Mouse (Mus musculus) left cerebral cortex, adult 11 months (tissue): ENCODE measurements around the gene Hist1h4a.
"Not testable (repeated sequence)": the region's sequence is repeated elsewhere in the genome, so short reads cannot be mapped to it uniquely, and the experiment has no call there.

Experiments
- DNase-seq: peaks from one replicate; pipeline ENCODE4 v3.0.0; 2022; ENCODE audit warnings: low spot score

The Hist1h4a gene

GRCm38 (mm10) chr13:23742007-23742406 lies 19.0 kb downstream of the Hist1h4a start:
- DNase-seq = no peak

GRCm38 (mm10) chr13:23740910-23741309 lies 20.1 kb downstream of the Hist1h4a start:
- no peak for DNase-seq

- no peak for DNase-seq
Observed at GRCm38 (mm10) chr13:23740256-23740840, 20.7 kb downstream of the Hist1h4a start.

GRCm38 (mm10) chr13:23739922-23740252 lies 21.1 kb downstream of the Hist1h4a start:
- DNase-seq = no peak

GRCm38 (mm10) chr13:23739069-23739921 lies 21.7 kb downstream of the Hist1h4a start:
- DNase-seq = peak; percentile 94

- DNase-seq = peak; percentile 84
Observed at GRCm38 (mm10) chr13:23738677-23739068, 22.4 kb downstream of the Hist1h4a start, which contains the start of gene Hist1h1c. TSS of gene Hist1h1c (plus strand) at chr13:23738808.

- DNase-seq = no peak
Observed at GRCm38 (mm10) chr13:23738041-23738440, 23.0 kb downstream of the Hist1h4a start.

GRCm38 (mm10) chr13:23737091-23737490 lies 23.9 kb downstream of the Hist1h4a start:
- no peak for DNase-seq

- DNase-seq = no peak
Observed at GRCm38 (mm10) chr13:23732156-23732804, 28.8 kb downstream of the Hist1h4a start.

GRCm38 (mm10) chr13:23730479-23730878 lies 30.6 kb downstream of the Hist1h4a start:
- no peak for DNase-seq

- DNase-seq = no peak
Observed at GRCm38 (mm10) chr13:23729706-23730105, 31.3 kb downstream of the Hist1h4a start.

GRCm38 (mm10) chr13:23729192-23729525 lies 31.9 kb downstream of the Hist1h4a start:
- no peak for DNase-seq

- DNase-seq = no peak
Observed at GRCm38 (mm10) chr13:23728472-23729191, 32.4 kb downstream of the Hist1h4a start.

GRCm38 (mm10) chr13:23725213-23725612 lies 35.8 kb downstream of the Hist1h4a start:
- DNase-seq = no peak

- DNase-seq = no peak
Observed at GRCm38 (mm10) chr13:23724239-23724638, 36.8 kb downstream of the Hist1h4a start.

GRCm38 (mm10) chr13:23717593-23718245 lies 43.3 kb downstream of the Hist1h4a start:
- not testable (repeated sequence) for DNase-seq

GRCm38 (mm10) chr13:23717176-23717575 lies 43.9 kb downstream of the Hist1h4a start:
- DNase-seq = no peak

- DNase-seq = no peak
Observed at GRCm38 (mm10) chr13:23716261-23717042, 44.6 kb downstream of the Hist1h4a start.
